Mouse (Mus musculus) mouse embryonic stem cell (cell line): ENCODE measurements at regions not wholly inside any gene's neighbourhood (a gene's known extent, or its start where the extent isn't known, plus 50 kb on each side); places are given as distances from the start of the nearest gene placed in this dataset.

Experiments
- in situ Hi-C, 2 experiments: fragments of 300-500 bp; cut with MboI; formaldehyde crosslinking; loops; 1 replicate in 1 of 2; 3 replicates in 1 of 2; pipeline ENCODE4 v1.14.3; 2019 to 2020; ENCODE audit warnings: low sequenced_read_pairs in 2 of 2, low pct_unique_long_range_greater_than_20kb in 1 of 2, mixed read lengths in 1 of 2; ENCODE audit not compliant: unreplicated experiment in 1 of 2

GRCm38 (mm10) chr12:54410038-54410605, 206.5 kb upstream of the Egln3 start:
- in situ Hi-C loops: no loop called here

DNA sequence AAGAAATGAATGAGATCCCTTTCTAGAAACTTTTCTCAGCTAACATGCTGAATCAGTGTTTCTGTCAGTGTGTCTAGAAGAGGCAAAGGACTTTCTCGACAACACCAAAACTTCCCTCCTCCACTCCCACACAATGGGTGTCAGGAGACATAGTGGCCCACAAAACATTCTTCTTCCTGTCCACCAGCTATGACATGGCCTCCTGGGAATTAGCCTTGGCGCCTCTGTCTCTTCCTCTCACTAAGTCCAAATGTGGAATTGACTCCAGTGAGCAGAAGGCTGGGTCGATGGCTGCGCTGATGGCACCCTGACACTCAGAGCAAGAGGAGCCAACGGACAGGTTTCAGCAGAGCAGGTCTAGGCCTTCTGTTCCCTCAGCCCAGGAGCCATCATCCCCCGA, 205.2 kb upstream of the Egln3 start:
- in situ Hi-C loops: no loop called here

DNA sequence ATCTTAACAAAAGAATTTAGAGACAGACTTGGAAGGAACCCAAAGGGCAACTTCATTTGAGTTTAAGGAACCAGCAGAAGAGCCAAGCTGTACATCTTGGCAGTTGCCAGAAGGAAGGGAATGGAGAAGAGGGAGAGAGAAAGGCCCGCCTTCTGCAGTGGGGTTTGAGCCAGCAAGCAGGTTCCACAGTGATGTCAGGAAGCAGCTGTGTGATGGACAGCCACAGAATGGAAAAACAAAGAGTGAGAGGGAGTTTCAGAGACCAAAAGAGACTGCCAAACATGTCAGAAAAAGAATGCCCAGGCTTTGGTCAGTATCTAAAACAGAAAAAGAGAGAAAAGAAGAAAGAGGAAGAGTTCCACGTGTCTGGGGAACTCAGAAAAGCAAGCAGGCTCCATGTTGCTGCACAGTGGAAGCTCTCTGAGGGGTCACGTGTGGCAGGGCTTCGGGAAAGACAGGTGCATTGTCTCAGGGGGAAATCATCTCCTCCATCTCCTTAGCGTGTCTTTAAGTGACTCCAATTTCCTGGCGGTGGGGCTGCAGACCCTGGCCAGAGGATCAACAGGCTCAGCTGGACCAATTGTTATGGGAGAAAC, 203.7 kb upstream of the Egln3 start:
- in situ Hi-C loops: no loop called here

DNA sequence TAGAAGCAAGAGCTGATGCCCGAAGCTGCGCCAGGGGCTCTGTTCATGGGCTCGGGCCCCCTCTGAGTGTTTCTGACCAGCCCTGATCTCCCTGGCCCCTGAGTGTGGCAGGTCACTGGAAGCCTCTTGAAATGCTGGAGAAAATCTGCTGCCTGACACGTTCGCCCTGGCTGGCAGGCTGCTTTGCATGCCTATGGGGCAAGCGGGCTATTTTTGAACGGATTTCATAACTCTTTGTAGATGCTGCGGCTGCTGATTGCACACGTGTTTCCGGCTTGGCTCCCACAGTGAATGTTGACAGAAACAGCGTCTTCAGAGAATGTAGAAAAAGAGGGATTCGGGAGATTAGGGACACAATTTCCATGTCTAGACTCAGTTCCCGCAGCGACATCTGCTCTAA, 201.4 kb upstream of the Egln3 start:
- in situ Hi-C loops: no loop called here

- in situ Hi-C loops: no loop called here
These were observed 198.9 kb upstream of the Egln3 start for GRCm38 (mm10) chr12:54402591-54402990.

GRCm38 (mm10) chr12:54401665-54402064, 198.0 kb upstream of the Egln3 start:
- in situ Hi-C loops: no loop called here

DNA sequence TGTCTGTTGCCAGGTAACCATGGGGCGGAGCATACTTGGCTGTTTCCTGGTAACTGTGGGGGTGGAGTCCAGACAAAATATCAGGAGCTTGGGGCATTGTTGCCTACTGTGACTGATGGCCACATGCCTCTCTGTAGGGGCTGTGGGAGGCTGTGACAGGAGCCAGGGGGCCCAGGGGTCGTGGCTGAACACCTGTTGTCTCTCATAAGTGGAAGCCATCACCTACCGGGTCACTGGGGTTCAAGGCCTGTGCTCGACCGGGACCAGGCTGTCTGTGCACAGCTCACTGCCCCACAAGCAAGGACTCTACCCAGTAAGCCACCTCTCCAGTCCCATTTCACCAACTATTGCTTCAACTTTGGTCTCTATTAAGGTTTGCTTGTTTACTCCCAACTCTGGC, 196.4 kb upstream of the Egln3 start:
- in situ Hi-C loops: no loop called here

DNA sequence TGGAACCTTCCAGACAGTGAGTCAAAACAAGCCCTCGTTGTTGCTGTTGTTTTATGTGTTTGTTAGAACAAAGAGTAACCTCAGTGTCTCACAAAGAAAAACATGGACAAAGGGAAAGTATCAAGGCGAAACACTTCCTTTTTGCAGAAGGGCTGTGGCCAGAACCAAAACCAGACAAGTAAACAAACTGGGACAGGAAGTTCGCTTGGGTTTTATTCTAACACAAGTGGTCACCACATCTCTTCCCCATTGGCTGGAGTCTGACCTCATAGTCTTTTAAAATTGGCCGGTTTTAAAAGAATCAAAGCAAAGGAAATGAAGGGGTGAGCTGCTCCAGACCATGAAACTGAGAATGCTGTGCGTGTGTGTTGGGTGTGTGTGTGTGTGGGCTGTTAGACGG, 194.4 kb upstream of the Egln3 start:
- in situ Hi-C loops: no loop called here

GRCm38 (mm10) chr12:54396952-54397351, 193.3 kb upstream of the Egln3 start:
- in situ Hi-C loops: no loop called here

DNA sequence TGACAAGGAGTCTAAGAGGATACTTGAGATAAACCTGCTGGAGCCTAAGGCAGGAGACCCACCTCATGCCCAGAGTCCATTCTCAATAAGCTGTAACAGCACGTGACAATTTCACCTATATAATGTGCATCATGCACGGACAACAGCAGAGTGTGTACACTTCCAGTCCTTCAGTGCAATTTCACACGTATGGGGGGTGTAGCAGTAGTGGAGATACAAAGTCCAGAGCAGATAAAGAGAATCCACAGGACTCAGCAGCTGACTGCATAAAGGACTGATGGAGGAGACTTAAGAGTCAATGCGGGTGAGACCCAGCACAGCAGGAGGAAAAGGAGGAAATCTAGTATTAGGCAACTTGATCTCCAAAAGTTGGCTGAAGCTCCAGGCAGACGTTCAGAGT, 192.7 kb upstream of the Egln3 start:
- in situ Hi-C loops: no loop called here

- in situ Hi-C loops: no loop called here
These were observed 181.7 kb upstream of the Egln3 start for GRCm38 (mm10) chr12:54385401-54385800.

GRCm38 (mm10) chr12:54384116-54384515, 180.5 kb upstream of the Egln3 start:
- in situ Hi-C loops: no loop called here

DNA sequence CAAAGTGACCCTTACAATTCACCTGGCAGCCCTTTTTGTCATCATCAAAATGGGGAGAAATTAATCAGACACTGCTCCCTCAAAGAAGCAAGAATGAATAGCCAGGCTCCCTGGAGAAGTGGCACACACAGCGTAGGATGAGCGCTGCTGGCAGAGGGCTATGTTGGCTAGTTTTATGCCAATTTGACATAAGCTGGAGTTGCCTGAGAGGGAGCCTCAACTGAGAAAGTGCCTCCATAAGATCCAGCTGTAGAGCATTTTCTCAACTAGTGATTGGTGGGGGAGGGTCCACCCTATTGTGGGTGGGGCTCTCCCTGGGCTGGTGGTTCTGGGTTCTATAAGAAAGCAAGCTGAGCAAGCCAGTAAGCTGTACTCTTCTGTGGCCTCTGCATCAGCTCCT, 179.3 kb upstream of the Egln3 start:
- in situ Hi-C loops: no loop called here

DNA sequence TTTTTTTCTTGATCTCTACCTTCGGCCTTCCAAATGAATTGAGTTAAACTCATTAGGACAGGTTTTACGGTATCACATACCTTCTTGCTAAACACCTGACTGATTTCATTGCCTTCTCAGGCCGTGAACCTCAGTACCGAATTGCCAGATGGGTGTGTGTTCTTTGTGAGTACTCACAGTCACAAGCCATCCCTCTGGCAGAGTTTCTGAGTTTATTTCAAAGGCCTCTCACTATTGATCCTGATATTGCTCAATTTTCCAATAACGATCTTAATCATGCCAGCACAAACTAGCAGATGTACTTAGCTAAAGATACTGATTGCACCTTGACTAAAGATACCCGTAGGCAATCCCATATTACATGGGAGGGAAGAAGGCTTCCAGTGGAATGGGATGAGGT, 178.4 kb upstream of the Egln3 start:
- in situ Hi-C loops: no loop called here

GRCm38 (mm10) chr12:54380322-54380721, 176.7 kb upstream of the Egln3 start:
- in situ Hi-C loops: no loop called here

DNA sequence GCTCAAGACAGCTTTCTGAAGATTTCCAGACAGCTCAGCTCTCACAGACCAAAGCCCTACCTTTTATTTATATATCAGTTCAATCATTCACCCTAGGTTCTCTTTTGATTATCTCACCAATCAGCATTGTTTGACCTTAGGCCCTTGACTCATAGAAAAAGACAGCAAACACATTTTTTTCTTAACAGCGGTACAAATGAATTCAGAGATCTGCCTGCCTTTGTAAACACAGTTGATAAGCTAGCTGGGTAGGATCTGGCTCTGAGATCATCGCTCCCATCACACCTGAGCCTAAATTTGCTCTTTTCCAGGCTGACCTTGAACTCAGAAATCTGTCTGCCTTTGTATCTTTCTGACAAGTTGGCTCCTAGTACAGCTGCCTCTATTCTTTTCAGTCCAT, 174.9 kb upstream of the Egln3 start:
- in situ Hi-C loops: no loop called here

DNA sequence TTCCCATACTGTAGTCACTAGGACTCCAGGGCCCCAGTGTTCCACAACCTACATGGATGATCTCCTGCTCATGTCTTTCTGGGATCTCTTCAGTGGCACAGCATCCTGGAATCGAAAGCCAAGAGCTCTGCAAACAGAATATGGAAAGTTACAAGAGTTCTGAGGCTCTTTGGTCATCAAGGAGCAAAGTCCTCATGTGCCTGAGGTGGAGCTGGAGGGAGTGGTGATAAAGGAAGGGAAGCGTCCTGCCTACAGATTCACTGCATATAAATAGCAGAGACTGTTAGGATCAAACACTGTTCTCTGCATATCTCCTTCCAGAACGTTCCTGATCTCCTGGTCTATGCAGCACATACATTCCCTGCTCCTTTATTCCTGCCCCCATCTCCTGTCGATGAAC, 170.4 kb upstream of the Egln3 start:
- in situ Hi-C loops: no loop called here

- in situ Hi-C loops: no loop called here
These were observed 165.6 kb upstream of the Egln3 start for GRCm38 (mm10) chr12:54369217-54369616.

DNA sequence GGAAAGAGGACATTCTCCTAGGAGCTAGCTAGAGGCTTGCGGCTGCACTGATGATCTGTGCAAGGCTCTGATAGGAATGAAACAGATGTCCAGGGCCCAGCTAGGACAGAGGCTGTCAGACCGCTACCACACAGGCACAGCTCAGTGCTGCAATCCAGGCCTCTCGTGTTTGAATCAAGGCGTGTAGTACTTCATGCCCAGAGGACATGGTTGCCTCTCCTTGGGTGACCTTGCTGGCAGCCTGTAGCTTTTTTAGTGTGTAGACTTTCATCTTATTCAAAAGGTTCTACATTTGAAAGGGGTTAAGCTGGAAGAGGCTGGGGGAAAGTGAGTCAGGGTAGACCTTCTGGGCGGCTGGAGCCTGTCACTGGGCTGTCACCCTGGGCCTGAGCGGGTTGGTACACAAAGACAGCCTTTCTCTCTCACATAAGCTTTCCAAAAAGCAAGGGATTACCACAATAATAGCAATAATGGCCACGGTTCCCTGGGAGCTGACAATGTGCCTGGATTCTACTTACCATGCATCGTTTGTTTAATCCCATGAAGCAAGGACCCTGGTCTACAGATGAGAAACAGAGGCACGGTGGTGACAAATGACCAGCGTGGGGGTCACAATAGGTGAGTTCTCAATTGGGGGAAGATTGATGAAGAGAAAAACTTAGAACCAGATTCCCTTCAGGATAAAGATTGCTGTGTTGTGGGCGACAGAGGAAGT, 160.9 kb upstream of the Egln3 start:
- in situ Hi-C loops: no loop called here

GRCm38 (mm10) chr12:54361762-54362161, 158.1 kb upstream of the Egln3 start:
- in situ Hi-C loops: no loop called here
